In genomic region chr16:32524244-32524615, GRCm38 (mm10) we compare ENCODE assay signal across 11 mouse cellular contexts. TPM values are rescaled to one million over a fixed set of nuclear protein-coding genes. Genes with fewer than 3 reads are reported as not detected.
A peak's percentile ranks its signal among the peaks of the same experiment; 100 is the strongest.
DNase-seq lines count a peak whose midpoint lies in the region; ATAC-seq lines count a peak whose summit lies in the region.
"Had no signal": no experiment of that assay in that cellular context is flagged by ENCODE, and none has a peak within 500 bp of the region (broad histone marks: within the 10 kb centered on the region; RNA-seq: fewer than 3 reads in every experiment).

No protein-coding gene starts in this region.

- DNase-seq in forebrain, embryonic 11.5 days (ENCODE audit: low spot score): no peak
- DNase-seq in 3134 (ENCODE audit: extremely low read depth, insufficient read length, low spot score) (peak; percentile 52), adipocyte (ENCODE audit: low spot score) (no peak)
- no peak for DNase-seq in midbrain, embryonic 11.5 days (ENCODE audit: low spot score, missing footprints)
- no peak for DNase-seq in urinary bladder, postnatal 14 days (ENCODE audit: low spot score)
- no peak for DNase-seq in cerebellum, postnatal 4 days (ENCODE audit: low spot score in 2 of 2)

- no peak overlapping the region for H3K4me2 ChIP-seq in forebrain, embryonic 11.5 days (ENCODE audit: low read depth, low read length, severe bottlenecking)
- H3K4me2 ChIP-seq in forebrain, embryonic 13.5 days: no peak overlapping the region
- H3K4me2 ChIP-seq in heart, embryonic 14.5 days (ENCODE audit: low read length): no peak overlapping the region
- H3K4me2 ChIP-seq in midbrain, embryonic 11.5 days: no peak overlapping the region
- H3K4me2 ChIP-seq: embryonic facial prominence, embryonic 12.5 days had no signal

- H3K9ac ChIP-seq in forebrain, embryonic 11.5 days (ENCODE audit: low read length): no peak overlapping the region; the same call in 1 of the 2 replicates
- no peak overlapping the region for H3K9ac ChIP-seq in forebrain, embryonic 13.5 days
- H3K9ac ChIP-seq in heart, embryonic 14.5 days (ENCODE audit: low read length): peak overlapping the region; percentile 40
- H3K9ac ChIP-seq in midbrain, embryonic 11.5 days (ENCODE audit: low read length): no peak overlapping the region
- H3K9ac ChIP-seq: embryonic facial prominence, embryonic 12.5 days; liver, embryonic 14.5 days had no signal

- H3K9me3 ChIP-seq in forebrain, embryonic 11.5 days (ENCODE audit: control insufficient read depth, low read length): no peaks in the 10 kb centered on the region
- no peaks in the 10 kb centered on the region for H3K9me3 ChIP-seq in forebrain, embryonic 13.5 days (replicated peaks)
- H3K9me3 ChIP-seq in heart, embryonic 14.5 days (ENCODE audit: control insufficient read depth, low read length): no peaks in the 10 kb centered on the region
- no peaks in the 10 kb centered on the region for H3K9me3 ChIP-seq in midbrain, embryonic 11.5 days (ENCODE audit: control insufficient read depth, low read length)
- H3K9me3 ChIP-seq: embryonic facial prominence, embryonic 12.5 days had no signal

- H3K27ac ChIP-seq in forebrain, embryonic 11.5 days (ENCODE audit: low read depth, low read length): 0 out of 2 replicates have a peak overlapping the region, but pooled peaks have one; percentile 12
- no peak overlapping the region; the same call in 1 of the 2 replicates for H3K27ac ChIP-seq in forebrain, embryonic 13.5 days
- peak overlapping the region; percentile 11 to 70 for H3K27ac ChIP-seq in heart, embryonic 14.5 days (replicated peaks in 1 of 2; ENCODE audit: control insufficient read depth in 1 of 2, insufficient read depth in 1 of 2, low read depth in 2 of 2, low read length in 2 of 2)
- peak overlapping the region; percentile 8; the same call in 1 of the 2 replicates for H3K27ac ChIP-seq in midbrain, embryonic 11.5 days (ENCODE audit: low read depth, low read length)
- H3K27ac ChIP-seq: embryonic facial prominence, embryonic 12.5 days; liver, embryonic 14.5 days had no signal

- no peaks in the 10 kb centered on the region for H3K27me3 ChIP-seq in forebrain, embryonic 11.5 days (ENCODE audit: control insufficient read depth, insufficient read depth, low read length)
- no peaks in the 10 kb centered on the region for H3K27me3 ChIP-seq in forebrain, embryonic 13.5 days
- no peaks in the 10 kb centered on the region for H3K27me3 ChIP-seq in heart, embryonic 14.5 days (ENCODE audit: control insufficient read depth, insufficient read depth, low read length)
- H3K27me3 ChIP-seq in midbrain, embryonic 11.5 days (ENCODE audit: control insufficient read depth, insufficient read depth, low read length): no peaks in the 10 kb centered on the region
- H3K27me3 ChIP-seq: embryonic facial prominence, embryonic 12.5 days had no signal

- H3K4me1 ChIP-seq in forebrain, embryonic 11.5 days (replicated peaks; ENCODE audit: control insufficient read depth, insufficient read depth, low read length): peaks cover 3% of the 10 kb centered on the region; the same call in 1 of the 2 replicates
- peaks cover 7% of the 10 kb centered on the region; the same call in 1 of the 2 replicates for H3K4me1 ChIP-seq in forebrain, embryonic 13.5 days
- peaks cover 11 to 26% of the 10 kb centered on the region in 2 experiments for H3K4me1 ChIP-seq in heart, embryonic 14.5 days (ENCODE audit: control insufficient read depth in 2 of 2, insufficient read depth in 2 of 2, low read length in 2 of 2)
- peaks cover 6% of the 10 kb centered on the region for H3K4me1 ChIP-seq in midbrain, embryonic 11.5 days (ENCODE audit: control insufficient read depth, insufficient read depth, low read length)
- H3K4me1 ChIP-seq: embryonic facial prominence, embryonic 12.5 days had no signal

- H3K4me3 ChIP-seq in forebrain, embryonic 11.5 days (ENCODE audit: low read depth, low read length): no peak overlapping the region
- no peak overlapping the region for H3K4me3 ChIP-seq in forebrain, embryonic 13.5 days
- H3K4me3 ChIP-seq in heart, embryonic 14.5 days (ENCODE audit: control insufficient read depth in 1 of 2, insufficient read depth in 1 of 2, low read depth in 1 of 2, low read length in 2 of 2): no peak overlapping the region
- no peak overlapping the region for H3K4me3 ChIP-seq in midbrain, embryonic 11.5 days (ENCODE audit: low read depth, low read length)
- H3K4me3 ChIP-seq: embryonic facial prominence, embryonic 12.5 days had no signal

- WGBS in forebrain, embryonic 11.5 days: 82% methylated on average over 5 of the region's 5 CpGs
- WGBS in forebrain, embryonic 13.5 days: 58% methylated on average over 5 of the region's 5 CpGs
- 54% methylated on average over 5 of the region's 5 CpGs for WGBS in heart, embryonic 14.5 days
- 70% methylated on average over 5 of the region's 5 CpGs for WGBS in midbrain, embryonic 11.5 days

- no peaks in the 10 kb centered on the region for H3K36me3 ChIP-seq in forebrain, embryonic 11.5 days (ENCODE audit: control insufficient read depth, insufficient read depth, low read length)
- no peaks in the 10 kb centered on the region for H3K36me3 ChIP-seq in forebrain, embryonic 13.5 days (ENCODE audit: poor library complexity, severe bottlenecking)
- no peaks in the 10 kb centered on the region for H3K36me3 ChIP-seq in heart, embryonic 14.5 days (ENCODE audit: control insufficient read depth, insufficient read depth, low read length)
- no peaks in the 10 kb centered on the region for H3K36me3 ChIP-seq in midbrain, embryonic 11.5 days (ENCODE audit: control insufficient read depth, insufficient read depth, low read length)
- H3K36me3 ChIP-seq: embryonic facial prominence, embryonic 12.5 days had no signal

- ATAC-seq in forebrain, embryonic 11.5 days (replicated peaks; ENCODE audit: low FRiP score): no peak
- ATAC-seq in forebrain, embryonic 13.5 days: no peak
- no peak for ATAC-seq in heart, embryonic 14.5 days (ENCODE audit: insufficient number of reproducible peaks, insufficient read depth, low FRiP score, low read depth)
- no peak for ATAC-seq in midbrain, embryonic 11.5 days (ENCODE audit: low FRiP score)

RNA-seq across cellular contexts. Expression of gene Zdhhc19, which starts 28.2 kb away (rescaled TPM):
- not detected in 2 replicates for polyA plus RNA-seq in forebrain, embryonic 11.5 days (2014; fragmentation: Nextera tagmentation; extraction: Ambion mirVana)
- not detected in 2 replicates for polyA plus RNA-seq in forebrain, embryonic 13.5 days (2015; fragmentation: Nextera tagmentation; extraction: Ambion mirVana)
- not detected in 2 replicates for polyA plus RNA-seq in heart, embryonic 14.5 days (2014; fragmentation: Nextera tagmentation; extraction: Ambion mirVana)
- polyA plus RNA-seq in midbrain, embryonic 11.5 days (2014; fragmentation: Nextera tagmentation; extraction: Ambion mirVana): not detected in 2 replicates
- polyA plus RNA-seq: C2C12; embryonic facial prominence, embryonic 12.5 days; liver, embryonic 14.5 days had no signal

RNA-seq across cellular contexts. Expression of gene Slc51a, which starts 36.6 kb away (rescaled TPM):
- 0.23 and 0.29 TPM in 2 replicates for polyA plus RNA-seq in forebrain, embryonic 11.5 days (2014; fragmentation: Nextera tagmentation; extraction: Ambion mirVana)
- polyA plus RNA-seq in forebrain, embryonic 13.5 days (2015; fragmentation: Nextera tagmentation; extraction: Ambion mirVana): 0.25 and 0.49 TPM in 2 replicates
- polyA plus RNA-seq in heart, embryonic 14.5 days (2014; fragmentation: Nextera tagmentation; extraction: Ambion mirVana): 1.1 and 1.4 TPM in 2 replicates
- polyA plus RNA-seq in midbrain, embryonic 11.5 days (2014; fragmentation: Nextera tagmentation; extraction: Ambion mirVana): 0.26 and 0.36 TPM in 2 replicates
